Mouse (Mus musculus): ENCODE results near the gene Gm8909. TPM values are rescaled to one million over a fixed set of nuclear protein-coding genes. Genes with fewer than 3 reads are reported as not detected.

Gm8909 gene
- 2.0 and 3.0 TPM in 2 replicates for polyA plus RNA-seq (2014; fragmentation: Nextera tagmentation; extraction: Ambion mirVana)

GRCm38 (mm10) chr17:36168039-36168652, at the start of gene Gm8909:
TSS of gene Gm8909 (minus strand) at chr17:36168537.
- Histone ChIP-seq H3K4me1 (ENCODE audit: control insufficient read depth, insufficient read depth, low read length) (no peaks in the 10 kb centered on the region), H3K9me3 (ENCODE audit: control insufficient read depth, low read depth, low read length) (no peaks in the 10 kb centered on the region), H3K4me3 (ENCODE audit: low read depth, low read length) (peak within 1 kb of the TSS; percentile 30), H3K27me3 (ENCODE audit: control insufficient read depth, insufficient read depth, low read length) (peaks cover 22% of the 10 kb centered on the region; the same call in 1 of the 2 replicates), H3K4me2 (replicated peaks; ENCODE audit: low read depth, low read length) (peak within 1 kb of the TSS; percentile 37), H3K9ac (replicated peaks; ENCODE audit: low read depth, low read length) (no peak within 1 kb of the TSS), H3K27ac (ENCODE audit: low read length) (no peak within 1 kb of the TSS), H3K36me3 (ENCODE audit: control insufficient read depth, insufficient read depth, low read length) (no peaks in the 10 kb centered on the region)
- WGBS, result 1% methylated on average over 63 of the region's 63 CpGs
- no peak for ATAC-seq (ENCODE audit: insufficient number of reproducible peaks, insufficient read depth, low FRiP score, low read depth)

- Histone ChIP-seq H3K4me1 (ENCODE audit: control insufficient read depth, insufficient read depth, low read length) (no peaks in the 10 kb centered on the region), H3K4me3 (ENCODE audit: low read depth, low read length) (no peak overlapping the region), H3K36me3 (ENCODE audit: control insufficient read depth, insufficient read depth, low read length) (no peaks in the 10 kb centered on the region), H3K9me3 (ENCODE audit: control insufficient read depth, low read depth, low read length) (no peaks in the 10 kb centered on the region), H3K9ac (replicated peaks; ENCODE audit: low read depth, low read length) (no peak overlapping the region), H3K4me2 (replicated peaks; ENCODE audit: low read depth, low read length) (no peak overlapping the region), H3K27ac (ENCODE audit: low read length) (no peak overlapping the region), H3K27me3 (ENCODE audit: control insufficient read depth, insufficient read depth, low read length) (peaks cover 18% of the 10 kb centered on the region; the same call in 1 of the 2 replicates)
- WGBS, result 4% methylated on average over 20 of the region's 20 CpGs
- no peak for ATAC-seq (ENCODE audit: insufficient number of reproducible peaks, insufficient read depth, low FRiP score, low read depth)
Observed at GRCm38 (mm10) chr17:36215586-36215985, 47.2 kb upstream of the Gm8909 start.

- H3K27ac ChIP-seq (ENCODE audit: low read length), result no peak overlapping the region
- H3K36me3 ChIP-seq (ENCODE audit: control insufficient read depth, insufficient read depth, low read length), result no peaks in the 10 kb centered on the region
- H3K9me3 ChIP-seq (ENCODE audit: control insufficient read depth, low read depth, low read length), result no peaks in the 10 kb centered on the region
- no peak overlapping the region for H3K4me2 ChIP-seq (replicated peaks; ENCODE audit: low read depth, low read length)
- H3K9ac ChIP-seq (replicated peaks; ENCODE audit: low read depth, low read length), result no peak overlapping the region
- H3K27me3 ChIP-seq (ENCODE audit: control insufficient read depth, insufficient read depth, low read length), result peaks cover 14% of the 10 kb centered on the region; the same call in 1 of the 2 replicates
- no peak overlapping the region for H3K4me3 ChIP-seq (ENCODE audit: low read depth, low read length)
- H3K4me1 ChIP-seq (ENCODE audit: control insufficient read depth, insufficient read depth, low read length), result no peaks in the 10 kb centered on the region
- ATAC-seq (ENCODE audit: insufficient number of reproducible peaks, insufficient read depth, low FRiP score, low read depth), result no peak
Observed at GRCm38 (mm10) chr17:36206846-36207245, 38.5 kb upstream of the Gm8909 start.

GRCm38 (mm10) chr17:36205862-36206261, 37.5 kb upstream of the Gm8909 start:
- no peak overlapping the region for H3K9ac ChIP-seq (replicated peaks; ENCODE audit: low read depth, low read length)
- H3K4me2 ChIP-seq (replicated peaks; ENCODE audit: low read depth, low read length), result peak overlapping the region; percentile 59
- H3K4me1 ChIP-seq (ENCODE audit: control insufficient read depth, insufficient read depth, low read length), result no peaks in the 10 kb centered on the region
- ATAC-seq (ENCODE audit: insufficient number of reproducible peaks, insufficient read depth, low FRiP score, low read depth), result 0 out of 2 replicates have a peak, but pooled peaks have one; percentile 10
- no peak overlapping the region for H3K27ac ChIP-seq (ENCODE audit: low read length)
- H3K27me3 ChIP-seq (ENCODE audit: control insufficient read depth, insufficient read depth, low read length), result peaks cover 14% of the 10 kb centered on the region; the same call in 1 of the 2 replicates
- H3K4me3 ChIP-seq (ENCODE audit: low read depth, low read length), result peak overlapping the region; percentile 32
- WGBS, result under 1% methylated on average over 34 of the region's 41 CpGs
- H3K36me3 ChIP-seq (ENCODE audit: control insufficient read depth, insufficient read depth, low read length), result no peaks in the 10 kb centered on the region
- no peaks in the 10 kb centered on the region for H3K9me3 ChIP-seq (ENCODE audit: control insufficient read depth, low read depth, low read length)

GRCm38 (mm10) chr17:36205456-36205855, 37.1 kb upstream of the Gm8909 start:
- H3K36me3 ChIP-seq (ENCODE audit: control insufficient read depth, insufficient read depth, low read length), result no peaks in the 10 kb centered on the region
- no peaks in the 10 kb centered on the region for H3K9me3 ChIP-seq (ENCODE audit: control insufficient read depth, low read depth, low read length)
- no peak overlapping the region for H3K27ac ChIP-seq (ENCODE audit: low read length)
- H3K4me1 ChIP-seq (ENCODE audit: control insufficient read depth, insufficient read depth, low read length), result no peaks in the 10 kb centered on the region
- H3K27me3 ChIP-seq (ENCODE audit: control insufficient read depth, insufficient read depth, low read length), result peaks cover 14% of the 10 kb centered on the region; the same call in 1 of the 2 replicates
- no peak overlapping the region for H3K9ac ChIP-seq (replicated peaks; ENCODE audit: low read depth, low read length)
- WGBS, result 3% methylated on average over 15 of the region's 15 CpGs
- H3K4me2 ChIP-seq (replicated peaks; ENCODE audit: low read depth, low read length), result peak overlapping the region; percentile 59
- peak overlapping the region; percentile 32 for H3K4me3 ChIP-seq (ENCODE audit: low read depth, low read length)
- 0 out of 2 replicates have a peak, but pooled peaks have one; percentile 56 for ATAC-seq (ENCODE audit: insufficient number of reproducible peaks, insufficient read depth, low FRiP score, low read depth)

- H3K27ac ChIP-seq (ENCODE audit: low read length), result no peak overlapping the region
- H3K36me3 ChIP-seq (ENCODE audit: control insufficient read depth, insufficient read depth, low read length), result no peaks in the 10 kb centered on the region
- WGBS, result 79% methylated on average over 2 of the region's 2 CpGs
- H3K27me3 ChIP-seq (ENCODE audit: control insufficient read depth, insufficient read depth, low read length), result peaks cover 14% of the 10 kb centered on the region
- no peak for ATAC-seq (ENCODE audit: insufficient number of reproducible peaks, insufficient read depth, low FRiP score, low read depth)
- no peaks in the 10 kb centered on the region for H3K9me3 ChIP-seq (ENCODE audit: control insufficient read depth, low read depth, low read length)
- H3K4me1 ChIP-seq (ENCODE audit: control insufficient read depth, insufficient read depth, low read length), result no peaks in the 10 kb centered on the region
- no peak overlapping the region for H3K4me2 ChIP-seq (replicated peaks; ENCODE audit: low read depth, low read length)
- H3K4me3 ChIP-seq (ENCODE audit: low read depth, low read length), result no peak overlapping the region
- H3K9ac ChIP-seq (replicated peaks; ENCODE audit: low read depth, low read length), result no peak overlapping the region
Observed at GRCm38 (mm10) chr17:36201851-36202250, 33.5 kb upstream of the Gm8909 start.

GRCm38 (mm10) chr17:36198317-36198716, 30.0 kb upstream of the Gm8909 start:
- Histone ChIP-seq H3K4me1 (ENCODE audit: control insufficient read depth, insufficient read depth, low read length) (no peaks in the 10 kb centered on the region), H3K27me3 (ENCODE audit: control insufficient read depth, insufficient read depth, low read length) (no peaks in the 10 kb centered on the region; the same call in 1 of the 2 replicates), H3K36me3 (ENCODE audit: control insufficient read depth, insufficient read depth, low read length) (no peaks in the 10 kb centered on the region), H3K9ac (replicated peaks; ENCODE audit: low read depth, low read length) (no peak overlapping the region), H3K27ac (ENCODE audit: low read length) (no peak overlapping the region), H3K4me3 (ENCODE audit: low read depth, low read length) (no peak overlapping the region), H3K4me2 (replicated peaks; ENCODE audit: low read depth, low read length) (no peak overlapping the region), H3K9me3 (ENCODE audit: control insufficient read depth, low read depth, low read length) (no peaks in the 10 kb centered on the region)
- ATAC-seq (ENCODE audit: insufficient number of reproducible peaks, insufficient read depth, low FRiP score, low read depth), result no peak
- WGBS, result 12% methylated on average over 5 of the region's 5 CpGs

GRCm38 (mm10) chr17:36194471-36194870, 26.1 kb upstream of the Gm8909 start:
- H3K27ac ChIP-seq (ENCODE audit: low read length), result no peak overlapping the region
- no peaks in the 10 kb centered on the region for H3K9me3 ChIP-seq (ENCODE audit: control insufficient read depth, low read depth, low read length)
- no peaks in the 10 kb centered on the region for H3K4me1 ChIP-seq (ENCODE audit: control insufficient read depth, insufficient read depth, low read length)
- no peaks in the 10 kb centered on the region for H3K36me3 ChIP-seq (ENCODE audit: control insufficient read depth, insufficient read depth, low read length)
- no peak overlapping the region for H3K4me3 ChIP-seq (ENCODE audit: low read depth, low read length)
- no peak overlapping the region for H3K4me2 ChIP-seq (replicated peaks; ENCODE audit: low read depth, low read length)
- 64% methylated on average over 6 of the region's 6 CpGs for WGBS
- no peak overlapping the region for H3K9ac ChIP-seq (replicated peaks; ENCODE audit: low read depth, low read length)
- ATAC-seq (ENCODE audit: insufficient number of reproducible peaks, insufficient read depth, low FRiP score, low read depth), result no peak
- H3K27me3 ChIP-seq (ENCODE audit: control insufficient read depth, insufficient read depth, low read length), result no peaks in the 10 kb centered on the region; the same call in 1 of the 2 replicates
